Mouse (Mus musculus): ENCODE measurements around the gene Tcf25. TPM values are rescaled to one million over a fixed set of nuclear protein-coding genes. Genes with fewer than 3 reads are reported as not detected.
"Not testable (repeated sequence)": the region's sequence is repeated elsewhere in the genome, so short reads cannot be mapped to it uniquely, and the experiment has no call there.

The Tcf25 gene
- polyA plus RNA-seq, 1 experiment from 2014 or later, result 155 TPM

GRCm38 (mm10) chr8:123427639-123428275, 54.2 kb downstream of the Tcf25 start:
- Histone ChIP-seq H3K27ac (no peak overlapping the region), H3K4me3 (no peak overlapping the region), H3K27me3 (no peaks in the 10 kb centered on the region), H3K36me3 (no peaks in the 10 kb centered on the region), H3K4me1 (no peaks in the 10 kb centered on the region), H3K9ac (no peak overlapping the region), H3K9me3 (peaks cover 57% of the 10 kb centered on the region), H3K4me2 (replicated peaks) (no peak overlapping the region)
- WGBS, result 96% methylated on average over 24 of the region's 24 CpGs
- no peak for ATAC-seq (ENCODE audit: low FRiP score, low read depth)

- ATAC-seq (ENCODE audit: low FRiP score, low read depth), result no peak
- H3K9me3 ChIP-seq, result peaks cover 63% of the 10 kb centered on the region
- no peak overlapping the region for H3K27ac ChIP-seq
- H3K4me1 ChIP-seq, result no peaks in the 10 kb centered on the region
- H3K4me3 ChIP-seq, result no peak overlapping the region
- H3K4me2 ChIP-seq (replicated peaks), result no peak overlapping the region
- WGBS, result 98% methylated on average over 29 of the region's 29 CpGs
- no peaks in the 10 kb centered on the region for H3K36me3 ChIP-seq
- H3K27me3 ChIP-seq, result no peaks in the 10 kb centered on the region
- no peak overlapping the region for H3K9ac ChIP-seq
These were observed 54.9 kb downstream of the Tcf25 start for GRCm38 (mm10) chr8:123428343-123428893.

GRCm38 (mm10) chr8:123428939-123429721, 55.6 kb downstream of the Tcf25 start:
- Histone ChIP-seq H3K9ac (no peak overlapping the region), H3K9me3 (peaks cover 63% of the 10 kb centered on the region), H3K4me3 (no peak overlapping the region), H3K36me3 (no peaks in the 10 kb centered on the region), H3K4me2 (replicated peaks) (no peak overlapping the region), H3K4me1 (no peaks in the 10 kb centered on the region), H3K27ac (no peak overlapping the region), H3K27me3 (no peaks in the 10 kb centered on the region)
- no peak for ATAC-seq (ENCODE audit: low FRiP score, low read depth)
- WGBS, result 95% methylated on average over 23 of the region's 23 CpGs

GRCm38 (mm10) chr8:123429722-123430013, 56.1 kb downstream of the Tcf25 start:
- not testable (repeated sequence) for H3K36me3 ChIP-seq; H3K4me2 ChIP-seq (replicated peaks); ATAC-seq (ENCODE audit: low FRiP score, low read depth); H3K4me1 ChIP-seq; H3K27ac ChIP-seq; H3K9ac ChIP-seq; H3K4me3 ChIP-seq; H3K27me3 ChIP-seq
- WGBS, result 97% methylated on average over 15 of the region's 15 CpGs
- H3K9me3 ChIP-seq, result peaks cover 67% of the 10 kb centered on the region

- H3K9ac ChIP-seq; H3K27me3 ChIP-seq; H3K4me2 ChIP-seq (replicated peaks); H3K36me3 ChIP-seq; H3K27ac ChIP-seq; ATAC-seq (ENCODE audit: low FRiP score, low read depth); H3K4me1 ChIP-seq; H3K4me3 ChIP-seq: not testable (repeated sequence)
- 89% methylated on average over 8 of the region's 8 CpGs for WGBS
- H3K9me3 ChIP-seq, result peaks cover 69% of the 10 kb centered on the region
These were observed 57.4 kb downstream of the Tcf25 start for GRCm38 (mm10) chr8:123430936-123431335.

- no peak overlapping the region for H3K9ac ChIP-seq
- ATAC-seq (ENCODE audit: low FRiP score, low read depth), result no peak
- H3K27me3 ChIP-seq, result no peaks in the 10 kb centered on the region
- no peak overlapping the region for H3K4me3 ChIP-seq
- H3K9me3 ChIP-seq, result peaks cover 66% of the 10 kb centered on the region
- no peak overlapping the region for H3K4me2 ChIP-seq (replicated peaks)
- 94% methylated on average over 25 of the region's 25 CpGs for WGBS
- no peak overlapping the region for H3K27ac ChIP-seq
- H3K36me3 ChIP-seq, result no peaks in the 10 kb centered on the region
- H3K4me1 ChIP-seq, result no peaks in the 10 kb centered on the region
These were observed 58.2 kb downstream of the Tcf25 start for GRCm38 (mm10) chr8:123431616-123432365.

- WGBS, result 96% methylated on average over 16 of the region's 16 CpGs
- ATAC-seq (ENCODE audit: low FRiP score, low read depth), result no peak
- Histone ChIP-seq H3K27me3 (no peaks in the 10 kb centered on the region), H3K27ac (no peak overlapping the region), H3K4me2 (replicated peaks) (no peak overlapping the region), H3K9ac (no peak overlapping the region), H3K4me3 (no peak overlapping the region), H3K4me1 (no peaks in the 10 kb centered on the region), H3K36me3 (no peaks in the 10 kb centered on the region), H3K9me3 (peaks cover 60% of the 10 kb centered on the region)
These were observed 58.8 kb downstream of the Tcf25 start for GRCm38 (mm10) chr8:123432381-123432780.

- H3K27me3 ChIP-seq; H3K27ac ChIP-seq; H3K36me3 ChIP-seq; H3K4me2 ChIP-seq (replicated peaks); H3K9ac ChIP-seq; H3K4me3 ChIP-seq; ATAC-seq (ENCODE audit: low FRiP score, low read depth); H3K4me1 ChIP-seq: not testable (repeated sequence)
- peaks cover 50% of the 10 kb centered on the region for H3K9me3 ChIP-seq
- 98% methylated on average over 47 of the region's 47 CpGs for WGBS
These were observed 59.9 kb downstream of the Tcf25 start for GRCm38 (mm10) chr8:123433241-123433974.

- peaks cover 11% of the 10 kb centered on the region for H3K36me3 ChIP-seq
- ATAC-seq (ENCODE audit: low FRiP score, low read depth), result no peak
- WGBS, result 96% methylated on average over 2 of the region's 2 CpGs
These were observed 68.2 kb downstream of the Tcf25 start for GRCm38 (mm10) chr8:123441788-123442187.

GRCm38 (mm10) chr8:123442351-123442750, 68.8 kb downstream of the Tcf25 start:
- no peaks in the 10 kb centered on the region for H3K27me3 ChIP-seq
- peak overlapping the region; percentile 83; the same call in 1 of the 2 replicates for H3K9ac ChIP-seq
- no peak for ATAC-seq (ENCODE audit: low FRiP score, low read depth)
- H3K4me1 ChIP-seq, result peaks cover 11% of the 10 kb centered on the region
- 80% methylated on average over 5 of the region's 5 CpGs for WGBS
- peaks cover 11% of the 10 kb centered on the region for H3K36me3 ChIP-seq
- no peak overlapping the region for H3K27ac ChIP-seq
- H3K9me3 ChIP-seq, result no peaks in the 10 kb centered on the region
- H3K4me2 ChIP-seq (replicated peaks), result peak overlapping the region; percentile 77; the same call in 1 of the 2 replicates
- peak overlapping the region; percentile 57 for H3K4me3 ChIP-seq

More at GRCm38 (mm10) chr8:123441788-123442187, 68.2 kb downstream of the Tcf25 start:
- H3K4me2 ChIP-seq (replicated peaks), result no peak overlapping the region
- no peak overlapping the region for H3K4me3 ChIP-seq
- H3K27ac ChIP-seq, result no peak overlapping the region
- H3K9ac ChIP-seq, result no peak overlapping the region
- H3K27me3 ChIP-seq, result no peaks in the 10 kb centered on the region
- H3K9me3 ChIP-seq, result no peaks in the 10 kb centered on the region
- peaks cover 11% of the 10 kb centered on the region for H3K4me1 ChIP-seq

- Histone ChIP-seq H3K4me3 (peak overlapping the region; percentile 57), H3K9me3 (no peaks in the 10 kb centered on the region), H3K4me2 (replicated peaks) (peak overlapping the region; percentile 77), H3K36me3 (peaks cover 16% of the 10 kb centered on the region), H3K9ac (peak overlapping the region; percentile 83), H3K27me3 (no peaks in the 10 kb centered on the region), H3K4me1 (peaks cover 11% of the 10 kb centered on the region), H3K27ac (peak overlapping the region; percentile 66; the same call in 1 of the 2 replicates)
- WGBS, result under 1% methylated on average over 41 of the region's 41 CpGs
- ATAC-seq (ENCODE audit: low FRiP score, low read depth), result peak; percentile 95
These were observed 69.5 kb downstream of the Tcf25 start for GRCm38 (mm10) chr8:123442871-123443575.

Measured in limb, embryonic 13.5 days (tissue).